Mouse (Mus musculus): ENCODE measurements at regions not wholly inside any gene's neighbourhood (a gene's known extent, or its start where the extent isn't known, plus 50 kb on each side); places are given as distances from the start of the nearest gene placed in this dataset.

GRCm38 (mm10) chr19:56134081-56134818, 152.7 kb upstream of the Habp2 start:
- no peak overlapping the region for H3K9ac ChIP-seq (ENCODE audit: low read depth, low read length)

DNA sequence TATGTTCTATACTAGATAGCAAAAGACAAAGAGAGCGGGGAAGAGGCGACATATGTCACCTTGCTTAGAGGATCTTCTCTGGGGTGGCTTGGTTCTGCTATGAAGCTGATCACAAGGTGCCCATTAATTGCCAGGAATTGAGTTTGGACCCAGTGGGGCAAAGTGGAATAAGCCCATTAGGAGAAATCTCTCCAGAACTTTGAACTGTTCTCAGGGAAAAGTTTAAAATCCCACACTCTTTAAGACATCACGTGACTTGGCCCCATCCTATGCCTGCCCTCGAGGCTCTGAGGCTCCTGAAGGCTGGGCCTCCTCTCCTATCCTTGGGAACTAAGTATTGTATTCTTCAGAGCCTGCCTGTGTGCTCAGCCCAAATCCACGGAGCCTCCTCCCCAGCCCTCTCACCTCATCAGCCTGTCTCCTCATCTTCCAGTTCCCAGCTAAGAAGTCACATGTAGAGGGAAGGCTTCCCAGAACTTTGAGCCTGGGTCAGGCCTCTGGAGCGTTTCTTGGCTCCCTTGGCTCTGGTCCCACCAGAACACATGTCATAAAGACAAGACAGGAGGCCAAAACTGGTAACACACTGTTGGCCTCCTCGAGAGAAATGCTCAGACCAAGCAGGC, 151.5 kb upstream of the Habp2 start:
- Histone ChIP-seq H3K27ac (ENCODE audit: low read depth, low read length) (no peak overlapping the region), H3K4me2 (replicated peaks; ENCODE audit: low read depth, low read length) (no peak overlapping the region), H3K27me3 (ENCODE audit: control insufficient read depth, insufficient read depth, low read length) (no peaks in the 10 kb centered on the region), H3K4me3 (ENCODE audit: low read length) (no peak overlapping the region), H3K9ac (ENCODE audit: low read depth, low read length) (no peak overlapping the region), H3K9me3 (ENCODE audit: control insufficient read depth, low read length) (no peaks in the 10 kb centered on the region), H3K36me3 (ENCODE audit: control insufficient read depth, insufficient read depth, low read length) (no peaks in the 10 kb centered on the region), H3K4me1 (ENCODE audit: control insufficient read depth, insufficient read depth, low read length) (no peaks in the 10 kb centered on the region)
- no peak for ATAC-seq (ENCODE audit: low FRiP score, low TSS enrichment)
- 82% methylated on average over 7 of the region's 7 CpGs for WGBS

More at GRCm38 (mm10) chr19:56134081-56134818, 152.7 kb upstream of the Habp2 start:
- Histone ChIP-seq H3K4me2 (replicated peaks; ENCODE audit: low read depth, low read length) (no peak overlapping the region), H3K9me3 (ENCODE audit: control insufficient read depth, low read length) (no peaks in the 10 kb centered on the region), H3K36me3 (ENCODE audit: control insufficient read depth, insufficient read depth, low read length) (no peaks in the 10 kb centered on the region), H3K4me1 (ENCODE audit: control insufficient read depth, insufficient read depth, low read length) (no peaks in the 10 kb centered on the region), H3K27me3 (ENCODE audit: control insufficient read depth, insufficient read depth, low read length) (no peaks in the 10 kb centered on the region), H3K4me3 (ENCODE audit: low read length) (no peak overlapping the region), H3K27ac (ENCODE audit: low read depth, low read length) (no peak overlapping the region)
- peak; percentile 88; the same call in 1 of the 2 replicates for ATAC-seq (ENCODE audit: low FRiP score, low TSS enrichment)
- WGBS = 16% methylated on average over 17 of the region's 17 CpGs

DNA sequence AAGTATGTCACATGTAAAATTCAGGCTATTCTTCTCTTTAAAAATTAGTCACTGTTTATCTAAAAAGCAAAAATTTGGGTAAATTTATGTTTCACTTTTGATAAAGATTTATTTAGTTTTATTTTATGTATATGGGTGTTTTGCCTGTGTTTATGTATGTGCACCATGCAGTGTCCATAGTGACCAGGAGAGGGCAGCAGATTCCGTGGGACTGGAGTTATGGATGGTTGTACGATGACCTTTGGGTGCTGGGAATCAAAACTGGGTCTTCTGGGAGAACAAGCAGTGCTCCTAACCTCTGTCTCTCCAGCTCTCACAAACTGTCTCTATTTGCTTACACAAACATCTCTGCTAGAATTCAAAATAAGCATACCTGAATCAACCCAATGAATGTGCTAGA, 146.4 kb upstream of the Habp2 start:
- H3K27me3 ChIP-seq (ENCODE audit: control insufficient read depth, insufficient read depth, low read length) = no peaks in the 10 kb centered on the region
- 80% methylated on average over 2 of the region's 2 CpGs for WGBS
- H3K4me1 ChIP-seq (ENCODE audit: control insufficient read depth, insufficient read depth, low read length) = no peaks in the 10 kb centered on the region
- H3K4me2 ChIP-seq (replicated peaks; ENCODE audit: low read depth, low read length) = no peak overlapping the region
- peaks cover 14% of the 10 kb centered on the region for H3K9me3 ChIP-seq (ENCODE audit: control insufficient read depth, low read length)
- no peak overlapping the region for H3K27ac ChIP-seq (ENCODE audit: low read depth, low read length)
- no peak overlapping the region for H3K9ac ChIP-seq (ENCODE audit: low read depth, low read length)
- no peak for ATAC-seq (ENCODE audit: low FRiP score, low TSS enrichment)
- no peak overlapping the region for H3K4me3 ChIP-seq (ENCODE audit: low read length)
- H3K36me3 ChIP-seq (ENCODE audit: control insufficient read depth, insufficient read depth, low read length) = no peaks in the 10 kb centered on the region

DNA sequence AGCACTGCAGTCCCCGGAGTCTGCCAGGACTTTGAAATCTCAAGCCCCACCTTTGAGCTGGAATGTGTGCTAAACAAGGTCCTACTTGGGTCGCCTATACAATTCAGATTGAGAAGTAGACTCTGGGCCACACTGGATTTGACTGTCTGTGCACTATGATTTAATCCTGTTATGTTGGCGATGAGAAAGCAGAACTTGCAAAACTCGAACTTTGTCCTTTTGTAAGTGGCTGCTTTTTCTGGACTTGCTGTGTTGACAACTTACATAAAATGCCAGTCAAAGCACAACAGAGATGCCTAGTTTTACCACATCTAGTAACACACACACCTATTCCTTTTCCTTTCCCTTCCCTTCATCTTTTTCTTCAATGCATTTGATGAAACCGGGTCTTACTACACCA, 142.7 kb upstream of the Habp2 start:
- no peak overlapping the region for H3K4me3 ChIP-seq (ENCODE audit: low read length)
- H3K27me3 ChIP-seq (ENCODE audit: control insufficient read depth, insufficient read depth, low read length) = no peaks in the 10 kb centered on the region
- H3K9ac ChIP-seq (ENCODE audit: low read depth, low read length) = no peak overlapping the region
- H3K4me1 ChIP-seq (ENCODE audit: control insufficient read depth, insufficient read depth, low read length) = no peaks in the 10 kb centered on the region
- 84% methylated on average over 5 of the region's 5 CpGs for WGBS
- peaks cover 14% of the 10 kb centered on the region for H3K9me3 ChIP-seq (ENCODE audit: control insufficient read depth, low read length)
- no peak overlapping the region for H3K4me2 ChIP-seq (replicated peaks; ENCODE audit: low read depth, low read length)
- no peak overlapping the region for H3K27ac ChIP-seq (ENCODE audit: low read depth, low read length)
- no peaks in the 10 kb centered on the region for H3K36me3 ChIP-seq (ENCODE audit: control insufficient read depth, insufficient read depth, low read length)
- ATAC-seq (ENCODE audit: low FRiP score, low TSS enrichment) = no peak

DNA sequence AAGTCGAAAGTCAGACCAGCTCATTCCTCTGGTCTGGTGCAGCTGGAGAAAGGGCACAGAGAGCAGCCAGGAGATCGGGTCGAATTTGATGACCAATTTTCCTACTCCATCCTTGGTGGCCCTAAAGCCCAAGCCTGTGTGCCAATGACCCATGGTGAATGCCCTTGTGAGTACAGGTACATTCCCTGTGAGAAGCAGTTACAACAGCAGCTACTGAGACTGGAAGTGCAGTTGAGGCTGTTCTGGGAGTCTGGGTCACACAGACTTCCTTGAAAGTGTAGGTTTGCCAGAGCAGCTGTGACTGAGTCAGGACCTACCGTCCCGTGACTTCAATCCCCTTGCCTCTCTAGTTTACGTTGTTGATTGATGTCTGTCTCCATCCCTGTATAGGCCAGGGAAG, 129.8 kb upstream of the Habp2 start:
- no peak overlapping the region for H3K4me3 ChIP-seq (ENCODE audit: low read length)
- H3K4me1 ChIP-seq (ENCODE audit: control insufficient read depth, insufficient read depth, low read length) = no peaks in the 10 kb centered on the region
- no peak overlapping the region for H3K27ac ChIP-seq (ENCODE audit: low read depth, low read length)
- H3K9ac ChIP-seq (ENCODE audit: low read depth, low read length) = no peak overlapping the region
- WGBS = 68% methylated on average over 6 of the region's 6 CpGs
- no peaks in the 10 kb centered on the region for H3K27me3 ChIP-seq (ENCODE audit: control insufficient read depth, insufficient read depth, low read length)
- ATAC-seq (ENCODE audit: low FRiP score, low TSS enrichment) = no peak
- H3K36me3 ChIP-seq (ENCODE audit: control insufficient read depth, insufficient read depth, low read length) = no peaks in the 10 kb centered on the region
- H3K9me3 ChIP-seq (ENCODE audit: control insufficient read depth, low read length) = no peaks in the 10 kb centered on the region
- no peak overlapping the region for H3K4me2 ChIP-seq (replicated peaks; ENCODE audit: low read depth, low read length)

DNA sequence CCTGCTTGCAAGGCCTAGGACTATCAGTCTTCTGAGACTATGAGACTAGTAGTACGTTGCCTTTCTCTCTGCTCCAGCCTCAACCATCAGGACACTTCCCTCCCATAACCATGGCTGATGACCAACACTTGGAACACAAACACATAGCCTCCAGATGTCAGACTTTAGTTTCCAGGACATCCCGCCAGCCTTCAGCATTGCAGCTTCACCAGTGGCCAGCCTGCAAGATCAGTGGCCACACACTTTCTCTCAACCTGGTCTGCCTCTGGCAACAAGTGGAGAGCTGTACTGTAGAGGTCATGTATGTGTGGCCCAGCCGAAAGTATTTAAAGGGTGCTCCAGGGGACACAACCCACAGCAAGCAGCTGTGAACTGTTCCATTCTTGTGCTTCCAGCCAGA, 124.8 kb upstream of the Habp2 start:
- H3K4me3 ChIP-seq (ENCODE audit: low read length) = no peak overlapping the region
- H3K36me3 ChIP-seq (ENCODE audit: control insufficient read depth, insufficient read depth, low read length) = no peaks in the 10 kb centered on the region
- H3K27me3 ChIP-seq (ENCODE audit: control insufficient read depth, insufficient read depth, low read length) = no peaks in the 10 kb centered on the region
- no peak overlapping the region for H3K9ac ChIP-seq (ENCODE audit: low read depth, low read length)
- no peak overlapping the region for H3K4me2 ChIP-seq (replicated peaks; ENCODE audit: low read depth, low read length)
- no peaks in the 10 kb centered on the region for H3K9me3 ChIP-seq (ENCODE audit: control insufficient read depth, low read length)
- WGBS = 89% methylated on average over 3 of the region's 3 CpGs
- H3K27ac ChIP-seq (ENCODE audit: low read depth, low read length) = no peak overlapping the region
- no peak for ATAC-seq (ENCODE audit: low FRiP score, low TSS enrichment)
- no peaks in the 10 kb centered on the region for H3K4me1 ChIP-seq (ENCODE audit: control insufficient read depth, insufficient read depth, low read length)

DNA sequence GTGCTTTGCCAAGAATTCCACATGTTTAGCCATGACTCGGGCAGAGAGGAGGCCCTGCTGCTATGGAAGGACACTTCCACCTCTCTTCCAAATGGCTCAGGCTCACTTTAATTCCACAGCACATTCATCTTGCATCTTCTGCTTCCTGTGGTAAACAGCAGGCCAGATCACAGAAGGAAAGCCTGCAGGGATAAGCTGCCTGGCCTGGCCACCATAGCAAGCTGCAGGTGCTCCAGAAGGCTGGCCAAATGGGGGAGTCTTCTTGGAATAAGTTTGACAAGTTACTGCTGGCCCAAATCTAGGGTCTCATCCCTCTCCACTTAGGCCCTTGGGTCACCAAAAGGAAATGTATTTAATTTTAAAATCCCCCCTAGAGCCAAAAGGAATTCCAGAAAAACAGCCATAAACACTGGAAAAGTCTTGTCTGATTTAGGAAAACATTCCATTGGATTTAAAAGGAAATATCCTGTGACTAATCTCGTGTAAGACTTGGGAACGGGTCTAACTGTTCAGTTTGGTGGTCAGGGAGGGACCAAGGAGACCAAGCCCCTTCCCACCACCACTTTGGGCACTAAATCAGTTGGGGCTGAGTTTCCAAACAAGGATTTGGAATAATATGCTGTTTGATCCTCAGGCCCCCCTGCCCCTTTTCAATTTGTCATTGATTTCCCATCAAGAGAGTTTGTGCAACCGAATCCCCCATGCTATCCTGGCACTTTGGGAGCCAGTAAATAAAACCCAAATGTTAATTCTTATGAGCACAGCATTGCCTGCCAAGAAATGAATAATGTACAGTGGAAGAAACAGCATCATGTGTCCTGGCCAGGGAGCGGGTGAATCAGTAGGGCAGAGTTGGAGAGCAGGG, 117.6 kb upstream of the Habp2 start:
- no peak overlapping the region for H3K9ac ChIP-seq (ENCODE audit: low read depth, low read length)
- no peak overlapping the region for H3K27ac ChIP-seq (ENCODE audit: low read depth, low read length)
- no peaks in the 10 kb centered on the region for H3K4me1 ChIP-seq (ENCODE audit: control insufficient read depth, insufficient read depth, low read length)
- no peak for ATAC-seq (ENCODE audit: low FRiP score, low TSS enrichment)
- WGBS = 59% methylated on average over 5 of the region's 5 CpGs
- no peaks in the 10 kb centered on the region for H3K27me3 ChIP-seq (ENCODE audit: control insufficient read depth, insufficient read depth, low read length)
- H3K4me2 ChIP-seq (replicated peaks; ENCODE audit: low read depth, low read length) = no peak overlapping the region
- H3K36me3 ChIP-seq (ENCODE audit: control insufficient read depth, insufficient read depth, low read length) = no peaks in the 10 kb centered on the region
- no peaks in the 10 kb centered on the region; the same call in 1 of the 2 replicates for H3K9me3 ChIP-seq (ENCODE audit: control insufficient read depth, low read length)
- no peak overlapping the region for H3K4me3 ChIP-seq (ENCODE audit: low read length)

- Histone ChIP-seq H3K9me3 (ENCODE audit: control insufficient read depth, low read length) (no peaks in the 10 kb centered on the region; the same call in 1 of the 2 replicates), H3K4me1 (ENCODE audit: control insufficient read depth, insufficient read depth, low read length) (no peaks in the 10 kb centered on the region), H3K4me3 (ENCODE audit: low read length) (no peak overlapping the region), H3K36me3 (ENCODE audit: control insufficient read depth, insufficient read depth, low read length) (no peaks in the 10 kb centered on the region), H3K27ac (ENCODE audit: low read depth, low read length) (no peak overlapping the region), H3K9ac (ENCODE audit: low read depth, low read length) (no peak overlapping the region), H3K27me3 (ENCODE audit: control insufficient read depth, insufficient read depth, low read length) (no peaks in the 10 kb centered on the region), H3K4me2 (replicated peaks; ENCODE audit: low read depth, low read length) (no peak overlapping the region)
- 87% methylated on average over 4 of the region's 4 CpGs for WGBS
- no peak for ATAC-seq (ENCODE audit: low FRiP score, low TSS enrichment)
Observed at GRCm38 (mm10) chr19:56169998-56170274, 117.0 kb upstream of the Habp2 start.

DNA sequence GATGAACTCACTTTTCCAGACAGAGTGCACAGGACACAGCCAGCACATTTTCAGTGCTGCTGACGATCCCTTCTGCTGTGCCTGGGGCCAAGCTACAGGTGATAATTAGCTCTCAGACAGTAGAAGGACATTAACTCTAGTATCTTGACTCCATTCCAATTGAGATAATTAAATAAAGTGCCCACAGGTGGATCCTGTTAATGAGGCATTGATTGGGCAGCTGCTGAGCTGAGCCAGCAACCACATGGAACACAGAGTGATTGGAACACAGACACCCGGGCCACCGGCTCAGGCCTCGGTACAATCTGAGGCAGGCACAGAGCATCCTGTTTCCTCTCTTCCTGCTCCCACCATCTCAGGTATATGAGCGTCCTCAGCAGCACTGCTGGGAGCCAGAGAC, 114.5 kb upstream of the Habp2 start:
- H3K9ac ChIP-seq (ENCODE audit: low read depth, low read length) = no peak overlapping the region
- H3K9me3 ChIP-seq (ENCODE audit: control insufficient read depth, low read length) = no peaks in the 10 kb centered on the region; the same call in 1 of the 2 replicates
- H3K4me1 ChIP-seq (ENCODE audit: control insufficient read depth, insufficient read depth, low read length) = no peaks in the 10 kb centered on the region; the same call in 1 of the 2 replicates
- no peak overlapping the region for H3K27ac ChIP-seq (ENCODE audit: low read depth, low read length)
- 73% methylated on average over 5 of the region's 5 CpGs for WGBS
- no peak overlapping the region for H3K4me3 ChIP-seq (ENCODE audit: low read length)
- no peak for ATAC-seq (ENCODE audit: low FRiP score, low TSS enrichment)
- no peaks in the 10 kb centered on the region for H3K36me3 ChIP-seq (ENCODE audit: control insufficient read depth, insufficient read depth, low read length)
- H3K4me2 ChIP-seq (replicated peaks; ENCODE audit: low read depth, low read length) = no peak overlapping the region
- H3K27me3 ChIP-seq (ENCODE audit: control insufficient read depth, insufficient read depth, low read length) = no peaks in the 10 kb centered on the region

Measured in kidney, embryonic 14.5 days (tissue).